ENCODE assay signal across 24 mouse cellular contexts in the genomic region with DNA sequence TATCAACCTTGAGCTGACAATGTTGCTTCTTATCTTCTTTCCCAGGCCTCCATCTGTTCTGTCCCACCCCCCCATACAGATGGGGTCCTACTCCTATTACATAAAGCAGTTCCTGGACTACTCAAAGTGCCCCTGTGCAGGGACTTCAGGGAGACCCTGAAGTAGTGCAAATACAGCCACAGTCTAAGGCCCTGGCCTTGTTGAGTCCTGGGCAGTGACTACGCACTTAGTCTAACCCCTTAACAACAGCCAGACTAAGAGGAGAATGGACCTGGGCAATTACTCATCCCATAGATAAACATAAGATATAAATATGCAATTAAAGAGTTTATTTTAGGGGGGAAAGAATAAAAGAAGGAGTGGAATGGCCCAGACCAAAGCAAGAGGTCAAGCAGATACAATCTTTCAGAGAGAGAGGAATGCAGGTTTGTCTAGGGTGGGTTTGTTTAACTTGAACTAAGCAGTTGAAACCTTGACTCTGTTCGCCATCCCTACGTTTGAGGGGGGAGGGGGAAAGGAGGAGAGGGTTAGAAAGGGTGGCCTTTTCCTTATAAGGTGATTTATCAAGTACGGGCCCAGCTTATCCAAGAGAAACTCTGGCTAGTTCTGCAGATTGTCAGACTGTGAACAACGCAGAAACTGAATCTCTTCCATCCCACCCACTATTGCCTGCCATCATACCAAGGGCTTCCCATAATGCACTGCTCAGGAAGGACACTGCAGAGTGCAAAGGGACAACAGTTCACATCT. TPM values are rescaled to one million over a fixed set of nuclear protein-coding genes. Genes with fewer than 3 reads are reported as not detected.
DNase-seq lines count a peak whose midpoint lies in the region; ATAC-seq and TF ChIP-seq lines count a peak whose summit lies in the region.
"Had no signal": no experiment of that assay in that cellular context is flagged by ENCODE, and none has a peak within 500 bp of the region (broad histone marks: within the 10 kb centered on the region; RNA-seq: fewer than 3 reads in every experiment).

No protein-coding gene starts in this region.

- H3K4me2 ChIP-seq in lung, postnatal 0 days (replicated peaks; ENCODE audit: low read depth, low read length): no peak overlapping the region
- H3K4me2 ChIP-seq in intestine, postnatal 0 days (replicated peaks; ENCODE audit: low read depth): no peak overlapping the region
- H3K4me2 ChIP-seq: embryonic facial prominence, embryonic 13.5 days; forebrain, embryonic 15.5 days; hindbrain, embryonic 13.5 days had no signal

- no peak overlapping the region for H3K9ac ChIP-seq in lung, postnatal 0 days (replicated peaks; ENCODE audit: low read depth)
- H3K9ac ChIP-seq in intestine, postnatal 0 days (ENCODE audit: low read depth, low read length): no peak overlapping the region
- H3K9ac ChIP-seq: embryonic facial prominence, embryonic 13.5 days; forebrain, embryonic 15.5 days; hindbrain, embryonic 13.5 days; liver, postnatal 0 days had no signal

- ATAC-seq in lung, postnatal 0 days: peak; percentile 40; the same call in 1 of the 2 replicates
- ATAC-seq in intestine, postnatal 0 days: 0 out of 2 replicates have a peak, but pooled peaks have one; percentile 22
- ATAC-seq in megakaryocyte, adult 5-6 weeks (ENCODE audit: poor library complexity, severe bottlenecking): no peak
- ATAC-seq: forebrain, embryonic 15.5 days; liver, postnatal 0 days had no signal

- H3K27ac ChIP-seq in lung, postnatal 0 days (ENCODE audit: low read length): no peak overlapping the region
- no peak overlapping the region for H3K27ac ChIP-seq in intestine, postnatal 0 days (ENCODE audit: low read depth, low read length)
- H3K27ac ChIP-seq: embryonic facial prominence, embryonic 13.5 days; forebrain, embryonic 15.5 days; hindbrain, embryonic 13.5 days; left cerebral cortex, adult 2 months; limb, embryonic 10.5 days; midbrain, embryonic 10.5 days had no signal

- 36% methylated on average over 5 of the region's 5 CpGs for WGBS in lung, postnatal 0 days
- 30% methylated on average over 5 of the region's 5 CpGs for WGBS in intestine, postnatal 0 days

- H3K4me1 ChIP-seq in lung, postnatal 0 days (ENCODE audit: insufficient read depth, low read depth, low read length): no peaks in the 10 kb centered on the region
- H3K4me1 ChIP-seq in intestine, postnatal 0 days (replicated peaks; ENCODE audit: control insufficient read depth, insufficient read depth, low read length): no peaks in the 10 kb centered on the region

- TF ChIP-seq CTCF in lung, postnatal 0 days (IDR thresholded peaks at IDR 0.05): no peak
- no peak for TF ChIP-seq CTCF in intestine, postnatal 0 days (IDR thresholded peaks at IDR 0.05; ENCODE audit: low read depth)

- no peaks in the 10 kb centered on the region for H3K27me3 ChIP-seq in lung, postnatal 0 days (replicated peaks; ENCODE audit: insufficient read depth, low read length)
- H3K27me3 ChIP-seq in intestine, postnatal 0 days (replicated peaks; ENCODE audit: control insufficient read depth, insufficient read depth, low read length): no peaks in the 10 kb centered on the region
- H3K27me3 ChIP-seq: embryonic facial prominence, embryonic 13.5 days; forebrain, embryonic 15.5 days; hindbrain, embryonic 13.5 days had no signal

- TF ChIP-seq EP300 in lung, postnatal 0 days (IDR thresholded peaks at IDR 0.05): 0 out of 2 replicates have a peak, but pooled peaks have one; percentile 29

- DNase-seq in embryo, embryonic 10.5 days (ENCODE audit: low spot score): peak; percentile 39
- DNase-seq in embryo, embryonic 10 days (ENCODE audit: low spot score): no peak
- no peak for DNase-seq in lung, postnatal 0 days (ENCODE audit: low spot score)
- no peak for DNase-seq in lung, adult 18-20 months
- DNase-seq in urinary bladder, postnatal 36 days (ENCODE audit: low spot score in 2 of 2): no peak
- no peak for DNase-seq in left cerebral cortex, adult 18-20 months (ENCODE audit: low spot score in 2 of 2)
- DNase-seq: cerebellum, adult 11 months; cerebellum, postnatal 10 days; gastrocnemius, postnatal 36 days; kidney, adult 18-20 months; kidney, postnatal 25 days; liver, postnatal 0 days; lung, postnatal 4 days; retina, postnatal 1 day; thymus, adult 18-20 months; thymus, postnatal 4 days had no signal

- H3K36me3 ChIP-seq in lung, postnatal 0 days (ENCODE audit: insufficient read depth, low read length): no peaks in the 10 kb centered on the region
- no peaks in the 10 kb centered on the region for H3K36me3 ChIP-seq in intestine, postnatal 0 days (ENCODE audit: control insufficient read depth, insufficient read depth)
- H3K36me3 ChIP-seq: embryonic facial prominence, embryonic 13.5 days; forebrain, embryonic 15.5 days; hindbrain, embryonic 13.5 days; limb, embryonic 10.5 days; midbrain, embryonic 10.5 days had no signal

- no peak overlapping the region for H3K4me3 ChIP-seq in lung, postnatal 0 days (ENCODE audit: low read depth, low read length)
- no peak overlapping the region for H3K4me3 ChIP-seq in intestine, postnatal 0 days (ENCODE audit: low read depth, low read length)
- H3K4me3 ChIP-seq: embryonic facial prominence, embryonic 13.5 days; forebrain, embryonic 15.5 days; hindbrain, embryonic 13.5 days; left cerebral cortex, adult 2 months; limb, embryonic 10.5 days; midbrain, embryonic 10.5 days had no signal

- no peaks in the 10 kb centered on the region for H3K9me3 ChIP-seq in lung, postnatal 0 days (ENCODE audit: low read length)
- H3K9me3 ChIP-seq in intestine, postnatal 0 days (ENCODE audit: control insufficient read depth): no peaks in the 10 kb centered on the region
- H3K9me3 ChIP-seq: embryonic facial prominence, embryonic 13.5 days; forebrain, embryonic 15.5 days; hindbrain, embryonic 13.5 days; limb, embryonic 10.5 days; midbrain, embryonic 10.5 days had no signal

RNA-seq across cellular contexts. Expression of gene Kalrn, which starts 44.9 kb away (rescaled TPM):
- 12.7 and 13.6 TPM in 2 replicates for polyA plus RNA-seq in lung, postnatal 0 days (2015; fragmentation: Nextera tagmentation; extraction: Ambion mirVana)
- polyA plus RNA-seq in intestine, postnatal 0 days (2015; fragmentation: Nextera tagmentation; extraction: Ambion mirVana): 7.5 and 8.0 TPM in 2 replicates
- total RNA-seq in megakaryocyte, adult 5-6 weeks (2015): 0.30 and 1.2 TPM in 2 replicates
- total RNA-seq in megakaryocyte, adult 5-6 weeks (2017): 0.81 and 1.1 TPM in 2 replicates
- 100 to 1,000 TPM; 448 to 531 TPM for total RNA-seq in left cerebral cortex, adult 18-20 months (2021)

Comparison
In these comparisons a context has a peak if more than half of its experiments do, and no peak if none do; other contexts are left out.
1. RNA of gene Kalrn, which starts 44.9 kb away (total RNA-seq): 448 to 531 TPM in left cerebral cortex, adult 18-20 months; 0.30 to 1.2 TPM in megakaryocyte, adult 5-6 weeks; every median in the first group is over 100 times any median in the second.